Mouse (Mus musculus): ENCODE measurements around the gene Cdpf1. TPM values are rescaled to one million over a fixed set of nuclear protein-coding genes. Genes with fewer than 3 reads are reported as not detected.

Gene Cdpf1
- polyA plus RNA-seq (2014; fragmentation: Nextera tagmentation; extraction: Ambion mirVana) = 26.8 and 31.2 TPM in 2 replicates

GRCm38 (mm10) chr15:85811535-85812277 lies at the start of gene Cdpf1:
Gene Cdpf1, minus strand, starts transcription at chr15:85811697.
- peak; percentile 99 for DNase-seq

GRCm38 (mm10) chr15:85859490-85860031 lies 48.1 kb upstream of the Cdpf1 start, which contains the start of gene Gtse1:
Gene Gtse1, plus strand, starts transcription at chr15:85859745.
- H3K4me1 ChIP-seq (ENCODE audit: insufficient read depth) = peaks cover 16% of the 10 kb centered on the region
- DNase-seq (peak; percentile 98), ATAC-seq (ENCODE audit: insufficient read depth) (peak; percentile 99)
- peaks cover 35% of the 10 kb centered on the region for H3K36me3 ChIP-seq (ENCODE audit: insufficient read depth)
- peak within 1 kb of the TSS; percentile 71 for H3K9ac ChIP-seq
- peak within 1 kb of the TSS; percentile 89 for H3K4me2 ChIP-seq
- H3K27ac ChIP-seq (ENCODE audit: low read depth) = peak within 1 kb of the TSS; percentile 48
- no peaks in the 10 kb centered on the region for H3K9me3 ChIP-seq (ENCODE audit: low read depth, low read length)
- no peaks in the 10 kb centered on the region for H3K27me3 ChIP-seq (ENCODE audit: insufficient read depth, low read length)
- H3K4me3 ChIP-seq (ENCODE audit: low read depth, low read length) = peak within 1 kb of the TSS; percentile 76
- WGBS = under 1% methylated on average over 42 of the region's 42 CpGs
- TF ChIP-seq CTCF (IDR thresholded peaks at IDR 0.05; ENCODE audit: low read depth) = no peak

More at GRCm38 (mm10) chr15:85811535-85812277, at the start of gene Cdpf1:
- H3K4me3 ChIP-seq (ENCODE audit: low read depth, low read length) = peak within 1 kb of the TSS; percentile 81
- no peaks in the 10 kb centered on the region for H3K36me3 ChIP-seq (ENCODE audit: insufficient read depth)
- H3K4me2 ChIP-seq = peak within 1 kb of the TSS; percentile 88
- no peak for TF ChIP-seq CTCF (IDR thresholded peaks at IDR 0.05; ENCODE audit: low read depth)
- 3% methylated on average over 36 of the region's 36 CpGs for WGBS
- peaks cover 8% of the 10 kb centered on the region for H3K4me1 ChIP-seq (ENCODE audit: insufficient read depth)
- no peaks in the 10 kb centered on the region for H3K9me3 ChIP-seq (ENCODE audit: low read depth, low read length)
- H3K9ac ChIP-seq = peak within 1 kb of the TSS; percentile 82
- H3K27me3 ChIP-seq (ENCODE audit: insufficient read depth, low read length) = no peaks in the 10 kb centered on the region
- ATAC-seq (ENCODE audit: insufficient read depth) = peak; percentile 96
- peak within 1 kb of the TSS; percentile 75 for H3K27ac ChIP-seq (ENCODE audit: low read depth)

GRCm38 (mm10) chr15:85858980-85859489 lies 47.5 kb upstream of the Cdpf1 start:
- peak; percentile 21 for ATAC-seq (ENCODE audit: insufficient read depth)
- WGBS = 6% methylated on average over 15 of the region's 15 CpGs
- peak overlapping the region; percentile 89 for H3K4me2 ChIP-seq
- DNase-seq = no peak
- peaks cover 16% of the 10 kb centered on the region for H3K4me1 ChIP-seq (ENCODE audit: insufficient read depth)
- peaks cover 30% of the 10 kb centered on the region for H3K36me3 ChIP-seq (ENCODE audit: insufficient read depth)
- peak overlapping the region; percentile 76 for H3K4me3 ChIP-seq (ENCODE audit: low read depth, low read length)
- H3K27ac ChIP-seq (ENCODE audit: low read depth) = peak overlapping the region; percentile 42; the same call in 1 of the 2 replicates
- peak overlapping the region; percentile 71 for H3K9ac ChIP-seq
- no peak for TF ChIP-seq CTCF (IDR thresholded peaks at IDR 0.05; ENCODE audit: low read depth)
- H3K9me3 ChIP-seq (ENCODE audit: low read depth, low read length) = no peaks in the 10 kb centered on the region
- no peaks in the 10 kb centered on the region for H3K27me3 ChIP-seq (ENCODE audit: insufficient read depth, low read length)

GRCm38 (mm10) chr15:85851656-85852392 lies 40.3 kb upstream of the Cdpf1 start:
- 71% methylated on average over 12 of the region's 12 CpGs for WGBS

GRCm38 (mm10) chr15:85845071-85845470 lies 33.6 kb upstream of the Cdpf1 start:
- Histone ChIP-seq H3K9me3 (ENCODE audit: low read depth, low read length) (no peaks in the 10 kb centered on the region), H3K27me3 (ENCODE audit: insufficient read depth, low read length) (no peaks in the 10 kb centered on the region), H3K4me3 (ENCODE audit: low read depth, low read length) (no peak overlapping the region), H3K4me1 (ENCODE audit: insufficient read depth) (no peaks in the 10 kb centered on the region), H3K4me2 (no peak overlapping the region), H3K36me3 (ENCODE audit: insufficient read depth) (no peaks in the 10 kb centered on the region), H3K9ac (no peak overlapping the region), H3K27ac (ENCODE audit: low read depth) (no peak overlapping the region)
- DNase-seq (no peak), ATAC-seq (ENCODE audit: insufficient read depth) (no peak)
- no peak for TF ChIP-seq CTCF (IDR thresholded peaks at IDR 0.05; ENCODE audit: low read depth)

More at GRCm38 (mm10) chr15:85851656-85852392, 40.3 kb upstream of the Cdpf1 start:
- Histone ChIP-seq H3K4me3 (ENCODE audit: low read depth, low read length) (no peak overlapping the region), H3K4me2 (no peak overlapping the region), H3K27ac (ENCODE audit: low read depth) (no peak overlapping the region), H3K9ac (no peak overlapping the region), H3K36me3 (ENCODE audit: insufficient read depth) (no peaks in the 10 kb centered on the region), H3K4me1 (ENCODE audit: insufficient read depth) (no peaks in the 10 kb centered on the region), H3K27me3 (ENCODE audit: insufficient read depth, low read length) (no peaks in the 10 kb centered on the region), H3K9me3 (ENCODE audit: low read depth, low read length) (no peaks in the 10 kb centered on the region)
- no peak for TF ChIP-seq CTCF (IDR thresholded peaks at IDR 0.05; ENCODE audit: low read depth)
- no peak for DNase-seq
- ATAC-seq (ENCODE audit: insufficient read depth) = no peak

- H3K27ac ChIP-seq (ENCODE audit: low read depth) = no peak overlapping the region
- no peaks in the 10 kb centered on the region for H3K27me3 ChIP-seq (ENCODE audit: insufficient read depth, low read length)
- DNase-seq (no peak), ATAC-seq (ENCODE audit: insufficient read depth) (no peak)
- no peak overlapping the region for H3K4me2 ChIP-seq
- H3K4me3 ChIP-seq (ENCODE audit: low read depth, low read length) = no peak overlapping the region
- 70% methylated on average over 5 of the region's 5 CpGs for WGBS
- H3K4me1 ChIP-seq (ENCODE audit: insufficient read depth) = no peaks in the 10 kb centered on the region
- no peak for TF ChIP-seq CTCF (IDR thresholded peaks at IDR 0.05; ENCODE audit: low read depth)
- no peaks in the 10 kb centered on the region for H3K9me3 ChIP-seq (ENCODE audit: low read depth, low read length)
- no peak overlapping the region for H3K9ac ChIP-seq
- H3K36me3 ChIP-seq (ENCODE audit: insufficient read depth) = no peaks in the 10 kb centered on the region
Measured at GRCm38 (mm10) chr15:85841796-85842360, 30.4 kb upstream of the Cdpf1 start.

Data from lung, embryonic 14.5 days (tissue).